Mouse (Mus musculus) limb, embryonic 10.5 days (tissue): Measurements from ENCODE around the gene Psmd14. TPM values are rescaled to one million over a fixed set of nuclear protein-coding genes. Genes with fewer than 3 reads are reported as not detected.

ENCODE experiments used
- DNase-seq: peaks from one replicate; pipeline ENCODE4 v3.0.0-alpha.2; 2017; ENCODE audit warnings: low spot score
- H3K27ac ChIP-seq: fragments of 300-500 bp; sonication (generic); 2 replicates; pipeline ENCODE4 v1.5.1; 2016; ENCODE audit warnings: mild to moderate bottlenecking
- H3K27me3 ChIP-seq: fragments of 300-500 bp; sonication (generic); 2 replicates; pipeline ENCODE4 v1.6.1; 2016; ENCODE audit warnings: low read depth, mild to moderate bottlenecking; ENCODE audit not compliant: poor library complexity, severe bottlenecking
- H3K36me3 ChIP-seq: fragments of 300-500 bp; sonication (generic); 2 replicates; pipeline ENCODE4 v1.6.1; 2016; ENCODE audit warnings: mild to moderate bottlenecking, moderate library complexity
- H3K4me1 ChIP-seq: fragments of 300-500 bp; sonication (generic); 2 replicates; pipeline ENCODE4 v1.6.1; 2016
- H3K4me3 ChIP-seq: fragments of 300-500 bp; sonication (generic); 2 replicates; pipeline ENCODE4 v1.5.1; 2016; ENCODE audit warnings: mild to moderate bottlenecking, moderate library complexity
- H3K9me3 ChIP-seq: fragments of 300-500 bp; sonication (generic); replicated peaks from 2 replicates; pipeline ENCODE4 v1.6.1; 2016; ENCODE audit warnings: mild to moderate bottlenecking
- whole genome bisulfite sequencing: fragments of 180-500 bp; shearing (Covaris S2); methylation state at CpG from one replicate; pipeline ENCODE4 v1.1.7; 2016; 5-methylcytosine and 5-hydroxymethylcytosine counted together
- microRNA-seq: library from miRNA; unstranded; fragments of <30 nt; microRNA quantifications from one replicate; pipeline ENCODE4, GENCODE M21; 2017
- polyA plus RNA-seq: library from polyadenylated mRNA; unstranded; fragments of >200 nt; fragmentation: Nextera tagmentation; extraction: Ambion mirVana; gene quantifications from 2 replicates; pipeline ENCODE4 v1.2.1, GENCODE M21; 2016

Psmd14 gene
- polyA plus RNA-seq, 1 experiment from 2014 or later: 245 TPM

GRCm38 (mm10) chr2:61837243-61837806 lies 125.8 kb downstream of the Psmd14 start:
- H3K27me3 ChIP-seq: no peaks in the 10 kb centered on the region
- no peak for DNase-seq
- no peaks in the 10 kb centered on the region for H3K36me3 ChIP-seq
- WGBS: 89% methylated on average over 2 of the region's 2 CpGs
- H3K4me3 ChIP-seq: no peak overlapping the region
- no peaks in the 10 kb centered on the region for H3K4me1 ChIP-seq
- no peaks in the 10 kb centered on the region for H3K9me3 ChIP-seq
- H3K27ac ChIP-seq: no peak overlapping the region

Small RNA genes within 50 kb of the gene (microRNA-seq; reads per million reads assigned to microRNA genes)
- gene Gm22403: not detected

Other genes starting within 250 kb of the Psmd14 start
- gene Tank, start 133.1 kb upstream of the Psmd14 start, polyA plus RNA-seq: 23.2 and 24.1 TPM in 2 replicates
- 0.04 and 0.10 TPM in 2 replicates for gene Tbr1, start 91.2 kb downstream of the Psmd14 start, polyA plus RNA-seq